Mouse (Mus musculus): ENCODE data around the gene Tomm20. TPM values are rescaled to one million over a fixed set of nuclear protein-coding genes. Genes with fewer than 3 reads are reported as not detected.

Tomm20 gene
- total and polyA plus RNA-seq, 3 experiments: 70.1 to 195 (median 96.2) TPM

GRCm38 (mm10) chr8:126929607-126930161 is 16.0 kb downstream of the Tomm20 start:
- Histone ChIP-seq H3K27me3 (ENCODE audit: control insufficient read depth, insufficient read depth, low read length) (no peaks in the 10 kb centered on the region), H3K9ac (ENCODE audit: low read depth, low read length) (no peak overlapping the region), H3K4me1 (ENCODE audit: control insufficient read depth, insufficient read depth, low read length) (peaks cover 6% of the 10 kb centered on the region), H3K36me3 (ENCODE audit: control insufficient read depth, insufficient read depth, low read length) (peaks cover 7% of the 10 kb centered on the region), H3K4me3 (no peak overlapping the region), H3K79me2 (replicated peaks; ENCODE audit: control insufficient read depth, insufficient read depth, low read length) (no peaks in the 10 kb centered on the region), H3K27ac (no peak overlapping the region; the same call in 1 of the 2 replicates)
- peak; percentile 56 to 63 for DNase-seq
- WGBS: 74% methylated on average over 3 of the region's 3 CpGs
- intact Hi-C loops (cut with DNase I): loop anchor here (2.0 kb wide), 1 partner anchor 45 kb away; no protein-coding TSS in a partner anchor
- no peak for TF ChIP-seq EP300 (IDR thresholded peaks at IDR 0.05; ENCODE audit: insufficient read depth, low read depth, low read length)
- TF ChIP-seq CTCF (IDR thresholded peaks at IDR 0.05): peak; percentile 98

DNA sequence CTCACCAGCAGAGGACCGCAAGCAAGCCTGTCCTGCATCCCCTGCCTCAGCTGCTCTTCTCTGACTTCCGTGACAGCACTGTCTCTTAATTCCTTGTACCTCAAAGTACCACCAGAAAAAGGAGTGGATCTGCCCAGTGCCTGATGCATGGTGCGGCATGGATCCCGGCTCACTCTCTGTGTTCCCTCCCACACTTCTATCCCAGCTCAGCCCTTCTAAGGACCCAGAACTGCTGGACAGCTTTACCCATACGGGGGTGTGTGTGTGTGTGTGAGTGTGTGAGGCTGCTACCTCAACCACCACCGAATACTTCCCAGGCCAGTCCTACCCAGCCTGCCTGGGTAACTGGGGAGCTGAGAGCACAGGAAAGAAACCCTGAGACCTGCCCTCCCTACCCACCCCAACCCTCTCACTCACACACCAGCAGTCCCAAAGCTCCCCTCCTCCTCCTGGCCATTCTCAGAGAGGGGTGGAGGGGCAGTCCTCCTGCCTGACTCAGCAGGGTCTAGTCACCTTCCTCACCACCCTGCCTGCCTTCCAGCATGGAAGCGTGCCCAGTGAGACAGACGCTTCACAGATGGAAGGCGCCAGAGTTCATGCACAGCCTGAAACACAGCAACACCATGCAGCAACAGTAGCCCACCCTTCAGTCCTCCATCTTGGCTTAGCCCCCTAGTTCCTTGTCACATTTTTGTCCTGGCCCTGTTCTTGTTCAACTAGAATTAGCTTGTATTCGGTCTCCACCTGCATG is 16.7 kb downstream of the Tomm20 start:
- intact Hi-C loops (cut with DNase I): loop anchor here (2.0 kb wide), 1 partner anchor 46 kb away; no protein-coding TSS in a partner anchor
- Histone ChIP-seq H3K27ac (no peak overlapping the region), H3K4me1 (ENCODE audit: control insufficient read depth, insufficient read depth, low read length) (peaks cover 6% of the 10 kb centered on the region), H3K9ac (ENCODE audit: low read depth, low read length) (no peak overlapping the region), H3K79me2 (replicated peaks; ENCODE audit: control insufficient read depth, insufficient read depth, low read length) (no peaks in the 10 kb centered on the region), H3K27me3 (ENCODE audit: control insufficient read depth, insufficient read depth, low read length) (no peaks in the 10 kb centered on the region), H3K4me3 (no peak overlapping the region), H3K36me3 (ENCODE audit: control insufficient read depth, insufficient read depth, low read length) (peaks cover 7% of the 10 kb centered on the region)
- no peak for DNase-seq
- no peak for TF ChIP-seq CTCF (IDR thresholded peaks at IDR 0.05)
- no peak for TF ChIP-seq POLR2A (IDR thresholded peaks at IDR 0.05; ENCODE audit: insufficient read depth, low read depth, low read length)
- no peak for TF ChIP-seq EP300 (IDR thresholded peaks at IDR 0.05; ENCODE audit: insufficient read depth, low read depth, low read length)
- WGBS: 75% methylated on average over 10 of the region's 10 CpGs

DNA sequence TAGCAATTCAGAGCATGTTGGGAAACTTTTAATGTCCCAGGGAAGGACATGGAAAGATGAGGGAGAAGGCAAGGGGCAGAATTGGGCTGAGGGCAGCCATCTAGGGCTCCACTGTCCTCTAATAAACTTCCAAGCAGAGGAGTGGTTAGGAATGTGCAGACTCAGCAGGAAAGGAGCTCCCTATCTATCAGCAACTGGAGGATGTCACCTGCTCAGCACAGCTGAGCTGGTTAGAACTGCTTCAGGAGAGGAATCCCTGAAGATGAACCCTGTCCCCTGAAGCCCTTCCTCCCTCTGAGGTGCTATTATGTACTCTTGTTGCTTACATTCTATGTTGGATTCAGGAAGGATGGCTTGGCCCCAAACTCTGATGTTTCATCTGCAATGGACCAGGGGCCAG is 17.6 kb downstream of the Tomm20 start:
- Histone ChIP-seq H3K4me3 (no peak overlapping the region), H3K36me3 (ENCODE audit: control insufficient read depth, insufficient read depth, low read length) (peaks cover 7% of the 10 kb centered on the region), H3K9ac (ENCODE audit: low read depth, low read length) (no peak overlapping the region), H3K27me3 (ENCODE audit: control insufficient read depth, insufficient read depth, low read length) (no peaks in the 10 kb centered on the region), H3K4me1 (ENCODE audit: control insufficient read depth, insufficient read depth, low read length) (peaks cover 6% of the 10 kb centered on the region), H3K27ac (no peak overlapping the region), H3K79me2 (replicated peaks; ENCODE audit: control insufficient read depth, insufficient read depth, low read length) (no peaks in the 10 kb centered on the region)
- no peak for DNase-seq
- no peak for TF ChIP-seq EP300 (IDR thresholded peaks at IDR 0.05; ENCODE audit: insufficient read depth, low read depth, low read length)
- TF ChIP-seq CTCF (IDR thresholded peaks at IDR 0.05): no peak
- no peak for TF ChIP-seq POLR2A (IDR thresholded peaks at IDR 0.05; ENCODE audit: insufficient read depth, low read depth, low read length)
- intact Hi-C loops (cut with DNase I): loop anchor here (2.0 kb wide), 1 partner anchor 47 kb away; no protein-coding TSS in a partner anchor

- intact Hi-C loops (cut with DNase I): no loop called here
- no peak overlapping the region for H3K9ac ChIP-seq (ENCODE audit: low read depth, low read length)
- no peaks in the 10 kb centered on the region for H3K79me2 ChIP-seq (replicated peaks; ENCODE audit: control insufficient read depth, insufficient read depth, low read length)
- peaks cover 4% of the 10 kb centered on the region for H3K4me1 ChIP-seq (ENCODE audit: control insufficient read depth, insufficient read depth, low read length)
- no peak overlapping the region for H3K27ac ChIP-seq
- H3K27me3 ChIP-seq (ENCODE audit: control insufficient read depth, insufficient read depth, low read length): no peaks in the 10 kb centered on the region
- no peak overlapping the region for H3K4me3 ChIP-seq
- DNase-seq: no peak
- WGBS: 81% methylated on average over 1 of the region's 1 CpGs
- TF ChIP-seq CTCF (IDR thresholded peaks at IDR 0.05) (peak; percentile 56), EP300 (IDR thresholded peaks at IDR 0.05; ENCODE audit: insufficient read depth, low read depth, low read length) (no peak)
- peaks cover 1% of the 10 kb centered on the region for H3K36me3 ChIP-seq (ENCODE audit: control insufficient read depth, insufficient read depth, low read length)
These were observed 18.6 kb downstream of the Tomm20 start for GRCm38 (mm10) chr8:126927058-126927457.

DNA sequence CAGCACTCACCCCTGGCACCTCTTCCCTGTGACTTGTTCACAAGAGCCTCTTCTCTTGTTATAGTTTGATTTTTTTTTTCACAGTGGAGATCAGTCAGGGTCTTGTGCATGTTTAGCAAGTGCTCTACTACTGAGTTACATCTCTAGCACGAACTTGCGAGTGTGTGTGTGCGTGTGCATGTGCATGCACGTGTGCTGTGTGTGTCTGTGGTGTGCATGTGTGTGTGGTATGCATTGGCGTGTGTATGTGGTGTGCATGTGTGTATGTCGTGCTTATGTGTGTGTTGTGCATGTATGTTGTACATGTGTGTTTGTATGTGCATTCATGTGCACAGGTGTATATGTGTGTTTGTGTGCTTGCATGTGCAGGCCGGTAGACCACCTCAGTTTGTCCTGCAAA is 22.7 kb downstream of the Tomm20 start:
- no peaks in the 10 kb centered on the region for H3K79me2 ChIP-seq (replicated peaks; ENCODE audit: control insufficient read depth, insufficient read depth, low read length)
- no peak overlapping the region for H3K27ac ChIP-seq
- H3K4me3 ChIP-seq: no peak overlapping the region
- no peak overlapping the region for H3K9ac ChIP-seq (ENCODE audit: low read depth, low read length)
- TF ChIP-seq POLR2A (IDR thresholded peaks at IDR 0.05; ENCODE audit: insufficient read depth, low read depth, low read length) (no peak), EP300 (IDR thresholded peaks at IDR 0.05; ENCODE audit: insufficient read depth, low read depth, low read length) (no peak)
- no peak for DNase-seq
- H3K27me3 ChIP-seq (ENCODE audit: control insufficient read depth, insufficient read depth, low read length): no peaks in the 10 kb centered on the region
- peaks cover 7% of the 10 kb centered on the region for H3K4me1 ChIP-seq (ENCODE audit: control insufficient read depth, insufficient read depth, low read length)
- 89% methylated on average over 7 of the region's 7 CpGs for WGBS
- intact Hi-C loops (cut with DNase I): loop anchor here (5.0 kb wide), 1 partner anchor 341 kb away; no protein-coding TSS in a partner anchor
- no peaks in the 10 kb centered on the region for H3K36me3 ChIP-seq (ENCODE audit: control insufficient read depth, insufficient read depth, low read length)

GRCm38 (mm10) chr8:126921432-126921831 is 24.2 kb downstream of the Tomm20 start:
- no peak overlapping the region for H3K4me3 ChIP-seq
- H3K79me2 ChIP-seq (replicated peaks; ENCODE audit: control insufficient read depth, insufficient read depth, low read length): no peaks in the 10 kb centered on the region
- H3K36me3 ChIP-seq (ENCODE audit: control insufficient read depth, insufficient read depth, low read length): no peaks in the 10 kb centered on the region
- no peak for DNase-seq
- TF ChIP-seq EP300 (IDR thresholded peaks at IDR 0.05; ENCODE audit: insufficient read depth, low read depth, low read length) (no peak), POLR2A (IDR thresholded peaks at IDR 0.05; ENCODE audit: insufficient read depth, low read depth, low read length) (no peak), CTCF (IDR thresholded peaks at IDR 0.05) (no peak)
- WGBS: 87% methylated on average over 3 of the region's 3 CpGs
- peaks cover 16% of the 10 kb centered on the region for H3K4me1 ChIP-seq (ENCODE audit: control insufficient read depth, insufficient read depth, low read length)
- H3K9ac ChIP-seq (ENCODE audit: low read depth, low read length): no peak overlapping the region
- intact Hi-C loops (cut with DNase I): loop anchor here (1.0 to 5.0 kb wide), 5 partner anchors 185 to 440 kb away; no protein-coding TSS in a partner anchor
- no peaks in the 10 kb centered on the region for H3K27me3 ChIP-seq (ENCODE audit: control insufficient read depth, insufficient read depth, low read length)
- H3K27ac ChIP-seq: no peak overlapping the region
